Mouse (Mus musculus) liver, embryonic 16.5 days (tissue): Measurements from ENCODE around the gene H3f3b. TPM values are rescaled to one million over a fixed set of nuclear protein-coding genes. Genes with fewer than 3 reads are reported as not detected.
A peak's percentile ranks its signal among the peaks of the same experiment; 100 is the strongest.

Experiments used
- ATAC-seq: fragments of 200-750 bp; cut with Nextera tagmentation; 2 replicates; pipeline ENCODE4 v1.8.0; 2017; ENCODE audit warnings: low read depth, mild to moderate bottlenecking, moderate number of reproducible peaks, moderate library complexity
- H3K27ac ChIP-seq: fragments of 300-500 bp; sonication (generic); 2 replicates; pipeline ENCODE4 v1.5.1; 2014; ENCODE audit warnings: mild to moderate bottlenecking, low read length
- H3K27me3 ChIP-seq: fragments of 300-500 bp; sonication (generic); 2 replicates; pipeline ENCODE4 v1.6.1; 2014; ENCODE audit warnings: low read depth, low read length, mixed read lengths; ENCODE audit not compliant: control insufficient read depth, insufficient read depth
- H3K36me3 ChIP-seq: fragments of 300-500 bp; sonication (generic); 2 replicates; pipeline ENCODE4 v1.6.1; 2014; ENCODE audit warnings: mild to moderate bottlenecking; ENCODE audit not compliant: control insufficient read depth, insufficient read depth
- H3K4me1 ChIP-seq: fragments of 300-500 bp; sonication (generic); 2 replicates; pipeline ENCODE4 v1.6.1; 2014; ENCODE audit warnings: low read depth, low read length, mixed read lengths; ENCODE audit not compliant: control insufficient read depth
- H3K4me2 ChIP-seq: fragments of 300-500 bp; sonication (generic); 2 replicates; pipeline ENCODE4 v1.6.1; 2014; ENCODE audit warnings: low read depth, low read length, mixed read lengths
- H3K4me3 ChIP-seq: fragments of 300-500 bp; sonication (generic); 2 replicates; pipeline ENCODE4 v1.5.1; 2014; ENCODE audit warnings: low read depth, mild to moderate bottlenecking, low read length
- H3K9ac ChIP-seq: fragments of 300-500 bp; sonication (generic); 2 replicates; pipeline ENCODE4 v1.6.1; 2014; ENCODE audit warnings: low read depth, low read length
- H3K9me3 ChIP-seq: fragments of 300-500 bp; sonication (generic); replicated peaks from 2 replicates; pipeline ENCODE4 v1.6.1; 2016; ENCODE audit warnings: low read length; ENCODE audit not compliant: control insufficient read depth
- WGBS: fragments of 180-500 bp; shearing (Covaris S2); extraction: QIAGEN DNeasy Blood & Tissue Kit; methylation state at CpG from one replicate; pipeline ENCODE4 v1.1.7; 2014; ENCODE audit not compliant: insufficient replicate concordance; 5-methylcytosine and 5-hydroxymethylcytosine counted together
- polyA plus RNA-seq: library from polyadenylated mRNA; unstranded; fragments of >200 nt; fragmentation: Nextera tagmentation; extraction: Ambion mirVana; gene quantifications from 2 replicates; pipeline ENCODE4 v1.2.1, GENCODE M21; 2015

H3f3b gene
- polyA plus RNA-seq, 1 experiment from 2014 or later, result 527 TPM

- 65% methylated on average over 10 of the region's 10 CpGs for WGBS
- H3K9ac ChIP-seq, result no peak overlapping the region
Measured at GRCm38 (mm10) chr11:116000607-116001006, 27.2 kb downstream of the H3f3b start.

GRCm38 (mm10) chr11:115999538-116000143, 28.1 kb downstream of the H3f3b start:
- no peak overlapping the region for H3K27ac ChIP-seq
- no peaks in the 10 kb centered on the region for H3K9me3 ChIP-seq
- no peak overlapping the region for H3K4me2 ChIP-seq
- H3K4me1 ChIP-seq, result peaks cover 7% of the 10 kb centered on the region
- ATAC-seq, result no peak
- no peaks in the 10 kb centered on the region; the same call in 1 of the 2 replicates for H3K27me3 ChIP-seq
- no peak overlapping the region for H3K9ac ChIP-seq
- WGBS, result 6% methylated on average over 14 of the region's 14 CpGs
- no peak overlapping the region for H3K4me3 ChIP-seq
- no peaks in the 10 kb centered on the region for H3K36me3 ChIP-seq

More at GRCm38 (mm10) chr11:116000607-116001006, 27.2 kb downstream of the H3f3b start:
- H3K4me2 ChIP-seq, result no peak overlapping the region
- no peak overlapping the region for H3K27ac ChIP-seq
- no peaks in the 10 kb centered on the region for H3K36me3 ChIP-seq
- ATAC-seq, result no peak
- no peak overlapping the region for H3K4me3 ChIP-seq
- no peaks in the 10 kb centered on the region; the same call in 1 of the 2 replicates for H3K27me3 ChIP-seq
- H3K4me1 ChIP-seq, result peaks cover 16% of the 10 kb centered on the region
- H3K9me3 ChIP-seq, result no peaks in the 10 kb centered on the region

GRCm38 (mm10) chr11:115999027-115999426, 28.7 kb downstream of the H3f3b start:
- no peaks in the 10 kb centered on the region; the same call in 1 of the 2 replicates for H3K27me3 ChIP-seq
- no peak overlapping the region for H3K9ac ChIP-seq
- H3K4me3 ChIP-seq, result no peak overlapping the region
- no peak overlapping the region for H3K27ac ChIP-seq
- H3K4me1 ChIP-seq, result peaks cover under 1% of the 10 kb centered on the region; the same call in 1 of the 2 replicates
- WGBS, result 20% methylated on average over 7 of the region's 7 CpGs
- no peak for ATAC-seq
- no peaks in the 10 kb centered on the region for H3K9me3 ChIP-seq
- H3K4me2 ChIP-seq, result no peak overlapping the region
- no peaks in the 10 kb centered on the region for H3K36me3 ChIP-seq

DNA sequence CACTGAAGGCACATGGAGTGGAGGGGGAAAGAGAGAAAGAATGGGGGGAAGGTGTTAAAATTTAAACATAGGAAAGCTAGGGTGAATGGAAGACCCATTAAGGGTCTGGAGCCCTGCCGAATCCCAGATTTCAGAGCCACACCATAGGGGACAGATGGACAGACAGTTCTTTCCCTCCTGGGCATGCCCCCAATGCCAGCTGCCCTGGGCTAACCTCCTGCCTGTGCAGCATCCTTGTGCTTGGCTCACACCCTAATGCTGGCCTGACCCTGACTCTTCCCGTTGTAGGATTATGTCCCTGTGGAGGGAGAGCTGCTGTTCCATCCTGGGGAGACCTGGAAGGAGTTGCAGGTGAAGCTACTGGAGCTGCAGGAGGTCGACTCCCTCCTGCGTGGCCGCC, 30.1 kb downstream of the H3f3b start:
- H3K4me1 ChIP-seq, result no peaks in the 10 kb centered on the region; the same call in 1 of the 2 replicates
- no peak overlapping the region for H3K9ac ChIP-seq
- H3K4me2 ChIP-seq, result no peak overlapping the region
- ATAC-seq, result no peak
- H3K36me3 ChIP-seq, result no peaks in the 10 kb centered on the region
- no peaks in the 10 kb centered on the region; the same call in 1 of the 2 replicates for H3K27me3 ChIP-seq
- no peak overlapping the region for H3K4me3 ChIP-seq
- H3K9me3 ChIP-seq, result no peaks in the 10 kb centered on the region
- WGBS, result 67% methylated on average over 5 of the region's 5 CpGs
- no peak overlapping the region for H3K27ac ChIP-seq

DNA sequence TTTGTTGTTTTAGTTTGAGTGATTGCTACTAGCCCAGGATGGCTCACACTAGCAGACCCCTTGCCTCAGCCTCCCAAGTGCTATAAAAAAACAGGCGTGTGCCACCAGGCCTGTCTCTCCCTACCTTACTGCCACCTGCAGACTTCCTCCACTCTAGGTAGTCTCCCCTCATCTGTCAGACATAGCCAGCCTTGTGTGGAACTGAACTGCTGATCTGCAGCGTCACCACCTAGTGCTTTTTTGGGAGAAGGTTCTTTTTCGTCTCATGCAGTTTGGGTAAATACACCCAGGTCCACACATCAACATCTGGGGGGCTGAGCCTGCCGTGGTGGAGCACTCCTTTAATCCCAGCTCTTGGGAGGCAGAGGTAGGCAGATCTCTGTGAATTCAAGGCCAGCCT, 30.7 kb downstream of the H3f3b start:
- H3K9ac ChIP-seq, result no peak overlapping the region
- H3K9me3 ChIP-seq, result no peaks in the 10 kb centered on the region
- ATAC-seq, result no peak
- no peak overlapping the region for H3K27ac ChIP-seq
- no peak overlapping the region for H3K4me3 ChIP-seq
- H3K36me3 ChIP-seq, result no peaks in the 10 kb centered on the region
- no peaks in the 10 kb centered on the region; the same call in 1 of the 2 replicates for H3K4me1 ChIP-seq
- whole genome bisulfite sequencing, result 57% methylated on average over 4 of the region's 4 CpGs
- H3K4me2 ChIP-seq, result no peak overlapping the region
- no peaks in the 10 kb centered on the region; the same call in 1 of the 2 replicates for H3K27me3 ChIP-seq

DNA sequence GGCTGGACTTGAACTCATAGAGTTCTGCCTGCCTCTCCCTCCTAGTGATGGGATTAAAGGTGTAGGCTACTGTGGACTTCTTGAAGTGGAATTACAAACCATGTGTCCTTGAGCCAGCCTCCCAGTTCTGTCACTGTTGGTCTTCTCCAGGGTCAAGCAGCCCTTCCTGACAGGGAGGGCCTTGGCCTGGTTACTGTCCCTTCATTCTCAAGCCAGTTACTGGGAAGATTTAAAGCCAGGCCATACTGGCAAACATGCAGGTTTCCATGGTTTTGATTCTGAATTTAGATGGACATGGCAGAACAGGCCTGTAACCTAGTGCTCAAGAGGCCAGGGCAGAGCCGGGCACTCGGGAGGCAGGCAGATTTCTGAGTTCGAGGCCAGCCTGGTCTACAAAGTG, 32.5 kb downstream of the H3f3b start:
- Histone ChIP-seq H3K9ac (no peak overlapping the region), H3K36me3 (no peaks in the 10 kb centered on the region)
- WGBS, result 81% methylated on average over 3 of the region's 3 CpGs

GRCm38 (mm10) chr11:115992098-115992497, 35.7 kb downstream of the H3f3b start:
- no peak overlapping the region for H3K4me3 ChIP-seq
- H3K27ac ChIP-seq, result no peak overlapping the region
- no peaks in the 10 kb centered on the region for H3K9me3 ChIP-seq
- 47% methylated on average over 4 of the region's 4 CpGs for WGBS
- no peak for ATAC-seq
- H3K4me2 ChIP-seq, result no peak overlapping the region
- H3K27me3 ChIP-seq, result no peaks in the 10 kb centered on the region
- no peaks in the 10 kb centered on the region for H3K36me3 ChIP-seq
- no peaks in the 10 kb centered on the region; the same call in none of the 2 replicates for H3K4me1 ChIP-seq
- H3K9ac ChIP-seq, result no peak overlapping the region

More for the DNA sequence above, 32.5 kb downstream of the H3f3b start:
- Histone ChIP-seq H3K27ac (no peak overlapping the region), H3K4me1 (no peaks in the 10 kb centered on the region; the same call in 1 of the 2 replicates), H3K4me2 (no peak overlapping the region), H3K4me3 (no peak overlapping the region), H3K9me3 (no peaks in the 10 kb centered on the region), H3K27me3 (no peaks in the 10 kb centered on the region; the same call in 1 of the 2 replicates)
- ATAC-seq, result no peak

DNA sequence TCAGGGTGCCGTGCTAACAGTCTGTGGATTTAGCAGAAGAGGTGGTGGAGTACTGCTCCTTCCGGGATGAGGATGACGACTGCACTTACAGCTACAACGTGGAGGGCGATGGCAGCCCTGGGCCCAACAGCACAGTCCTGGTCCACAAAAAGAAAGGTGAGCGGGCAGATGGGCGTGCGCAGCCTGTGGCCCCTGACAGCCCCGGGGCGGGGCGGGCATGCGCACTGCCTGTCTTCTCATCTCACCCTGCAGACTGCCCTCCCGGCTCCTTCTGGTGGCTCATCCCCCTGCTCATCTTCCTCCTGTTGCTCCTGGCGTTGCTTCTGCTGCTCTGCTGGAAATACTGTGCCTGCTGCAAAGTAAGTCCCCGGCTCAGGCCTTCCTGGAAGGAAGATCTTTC, 38.1 kb downstream of the H3f3b start:
- WGBS, result 31% methylated on average over 15 of the region's 15 CpGs

GRCm38 (mm10) chr11:115983291-115983690, 44.5 kb downstream of the H3f3b start:
- ATAC-seq, result no peak

More for the DNA sequence above, 38.1 kb downstream of the H3f3b start:
- ATAC-seq, result no peak
- no peaks in the 10 kb centered on the region for H3K27me3 ChIP-seq
- peak overlapping the region; percentile 40 for H3K4me3 ChIP-seq
- no peaks in the 10 kb centered on the region for H3K9me3 ChIP-seq
- no peaks in the 10 kb centered on the region for H3K36me3 ChIP-seq
- no peak overlapping the region for H3K27ac ChIP-seq
- peak overlapping the region; percentile 32; the same call in 1 of the 2 replicates for H3K4me2 ChIP-seq
- H3K4me1 ChIP-seq, result no peaks in the 10 kb centered on the region; the same call in none of the 2 replicates
- no peak overlapping the region for H3K9ac ChIP-seq

More at GRCm38 (mm10) chr11:115983291-115983690, 44.5 kb downstream of the H3f3b start:
- H3K9ac ChIP-seq, result no peak overlapping the region
- H3K4me2 ChIP-seq, result no peak overlapping the region
- H3K4me1 ChIP-seq, result no peaks in the 10 kb centered on the region
- no peaks in the 10 kb centered on the region for H3K36me3 ChIP-seq
- no peaks in the 10 kb centered on the region; the same call in 1 of the 2 replicates for H3K27me3 ChIP-seq
- H3K9me3 ChIP-seq, result no peaks in the 10 kb centered on the region
- H3K4me3 ChIP-seq, result no peak overlapping the region
- no peak overlapping the region for H3K27ac ChIP-seq
- WGBS, result 69% methylated on average over 8 of the region's 8 CpGs
